Mouse (Mus musculus) NIH3T3 (cell line): ENCODE data around the gene Gm49318.

Source experiments
- DNase-seq: peaks from one replicate; pipeline ENCODE4 v3.0.0-alpha.2; 2012; ENCODE audit warnings: low read depth

Gene Gm49318

GRCm38 (mm10) chr9:22030386-22030785 is 40.7 kb downstream of the Gm49318 start:
- no peak for DNase-seq

GRCm38 (mm10) chr9:22028467-22028866 is 42.6 kb downstream of the Gm49318 start:
- DNase-seq, result no peak

GRCm38 (mm10) chr9:22024592-22024991 is 46.5 kb downstream of the Gm49318 start:
- no peak for DNase-seq

GRCm38 (mm10) chr9:22017208-22017825 is 53.7 kb downstream of the Gm49318 start:
- DNase-seq, result no peak

GRCm38 (mm10) chr9:22016245-22016644 is 54.8 kb downstream of the Gm49318 start:
- DNase-seq, result no peak

- DNase-seq, result no peak
Measured at GRCm38 (mm10) chr9:22012731-22013130, 58.3 kb downstream of the Gm49318 start.

GRCm38 (mm10) chr9:22011055-22011454 is 60.0 kb downstream of the Gm49318 start:
- no peak for DNase-seq

GRCm38 (mm10) chr9:22004546-22004945 is 66.5 kb downstream of the Gm49318 start:
- DNase-seq, result no peak

GRCm38 (mm10) chr9:22003163-22003554 is 67.9 kb downstream of the Gm49318 start:
- peak; percentile 69 for DNase-seq

GRCm38 (mm10) chr9:22002194-22003162 is 68.6 kb downstream of the Gm49318 start, which contains the start of the genes Ccdc151 and Prkcsh:
Gene Ccdc151, minus strand, starts transcription at chr9:22002634.
Gene Prkcsh, plus strand, starts transcription at chr9:22002806.
- peak; percentile 99 for DNase-seq

- no peak for DNase-seq
Measured at GRCm38 (mm10) chr9:22001633-22002032, 69.4 kb downstream of the Gm49318 start.

- DNase-seq, result no peak
Measured at GRCm38 (mm10) chr9:22000296-22000695, 70.8 kb downstream of the Gm49318 start.

GRCm38 (mm10) chr9:21996178-21996867 is 74.7 kb downstream of the Gm49318 start:
- peak; percentile 19 for DNase-seq

- DNase-seq, result no peak
Measured at GRCm38 (mm10) chr9:21992227-21992626, 78.8 kb downstream of the Gm49318 start.

- peak; percentile 58 for DNase-seq
Measured at GRCm38 (mm10) chr9:21989230-21990110, 81.6 kb downstream of the Gm49318 start, which contains the start of gene Rgl3. Gene Rgl3, minus strand, starts transcription at chr9:21989446.

- DNase-seq, result no peak
Measured at GRCm38 (mm10) chr9:21988421-21989101, 82.5 kb downstream of the Gm49318 start.

- DNase-seq, result no peak
Measured at GRCm38 (mm10) chr9:21987592-21988342, 83.3 kb downstream of the Gm49318 start.
